Mouse (Mus musculus): ENCODE data around the gene Hebp1.

DNA sequence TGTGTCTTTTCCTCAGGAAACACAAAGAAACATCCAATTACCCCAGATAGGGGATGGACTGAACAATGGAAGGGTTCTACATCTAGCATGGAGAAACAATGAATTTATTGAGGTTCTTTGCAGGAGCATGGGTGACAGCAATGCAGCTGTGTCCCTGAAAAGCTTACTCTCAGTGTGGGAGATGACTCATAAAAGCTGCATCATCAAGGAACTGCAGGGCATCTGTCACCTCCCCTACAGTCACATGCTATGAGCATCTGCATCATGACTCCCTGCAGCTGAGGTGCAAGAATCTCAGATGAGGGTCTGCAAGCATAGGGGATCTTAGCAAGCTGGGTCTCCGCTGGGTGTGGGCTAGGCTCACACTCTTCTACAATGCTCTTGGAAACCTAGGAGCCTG is 22.8 kb downstream of the Hebp1 start:
- TF ChIP-seq POLR2A (IDR thresholded peaks at IDR 0.05; ENCODE audit: borderline replicate concordance, low read depth, low read length) (no peak), CTCF (IDR thresholded peaks at IDR 0.05; ENCODE audit: low read depth, low read length) (no peak)

Data from bone marrow macrophage, adult 2 months (primary cell).